Mouse (Mus musculus) small intestine, adult 2 months (tissue): Measurements from ENCODE around the gene Msantd1.
A peak's percentile ranks its signal among the peaks of the same experiment; 100 is the strongest.

Experiments used
- CTCF ChIP-seq: fragments of 200-500 bp; IDR thresholded peaks from 2 replicates; pipeline ENCODE4 v1.5.1; 2012; ENCODE audit warnings: low read depth, mild to moderate bottlenecking, control low read depth, inconsistent platforms, low read length, moderate library complexity, mixed read lengths; ENCODE audit not compliant: insufficient replicate concordance, insufficient read length; ENCODE audit errors: extremely low read depth
- POLR2A ChIP-seq: fragments of 200-500 bp; IDR thresholded peaks from 2 replicates; pipeline ENCODE4 v1.6.1; 2012; ENCODE audit warnings: low read depth, mild to moderate bottlenecking, control low read depth, inconsistent platforms, low read length, moderate library complexity

DNA sequence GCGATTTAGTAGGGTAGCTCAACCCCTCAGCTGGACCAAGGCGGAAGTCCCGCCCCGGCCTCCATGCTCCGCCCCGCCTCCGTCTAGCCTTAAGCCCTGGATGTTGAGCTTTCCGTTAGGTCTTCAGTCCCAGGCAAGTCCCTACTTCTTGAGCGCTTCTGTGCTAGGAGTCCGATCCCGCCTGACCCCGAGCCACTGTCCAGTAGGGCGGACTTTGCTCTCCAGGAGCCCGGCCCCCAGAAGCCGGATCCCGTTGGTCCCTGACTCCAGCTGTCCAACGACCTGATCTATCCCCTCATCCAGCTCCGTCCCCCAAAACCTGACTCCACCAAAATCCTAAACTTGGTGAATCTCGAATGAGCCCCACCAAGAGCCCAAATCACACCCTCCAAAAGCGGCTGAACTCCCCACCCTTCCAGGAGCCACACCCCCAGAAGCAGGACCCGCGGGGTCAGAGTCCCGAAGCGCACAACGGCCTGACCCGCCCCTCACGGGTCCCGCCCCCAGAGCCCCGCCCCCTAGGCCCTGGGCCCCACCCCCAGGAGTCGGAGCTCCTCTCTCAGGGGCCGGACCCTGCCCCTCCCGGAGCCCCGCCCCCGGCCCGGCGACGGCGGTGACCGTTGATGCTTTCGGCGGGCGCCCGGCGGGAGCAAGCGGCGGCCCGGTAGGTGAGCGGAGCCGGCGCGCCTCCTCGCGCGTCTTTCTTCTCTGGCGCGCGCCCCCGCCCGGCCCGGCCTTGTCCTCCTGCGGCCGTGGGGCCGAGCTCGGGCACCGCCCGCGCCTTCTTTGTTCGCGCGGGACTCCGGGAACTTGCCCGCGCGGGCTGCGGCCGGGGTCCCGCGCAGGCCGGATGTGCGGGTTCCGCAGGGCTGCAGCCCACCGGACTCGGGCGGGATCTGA is 41.3 kb downstream of the Msantd1 start, which contains the start of gene Rgs12:
- TF ChIP-seq CTCF, result no peak
- 0 out of 2 replicates have a peak, but pooled peaks have one; percentile 14 for TF ChIP-seq POLR2A
